Mouse (Mus musculus): ENCODE measurements around the gene Rreb1.

Gene Rreb1

GRCm38 (mm10) chr13:37851617-37852016, 73.4 kb downstream of the Rreb1 start:
- DNase-seq (ENCODE audit: extremely low spot score, low spot score) = no peak

DNA sequence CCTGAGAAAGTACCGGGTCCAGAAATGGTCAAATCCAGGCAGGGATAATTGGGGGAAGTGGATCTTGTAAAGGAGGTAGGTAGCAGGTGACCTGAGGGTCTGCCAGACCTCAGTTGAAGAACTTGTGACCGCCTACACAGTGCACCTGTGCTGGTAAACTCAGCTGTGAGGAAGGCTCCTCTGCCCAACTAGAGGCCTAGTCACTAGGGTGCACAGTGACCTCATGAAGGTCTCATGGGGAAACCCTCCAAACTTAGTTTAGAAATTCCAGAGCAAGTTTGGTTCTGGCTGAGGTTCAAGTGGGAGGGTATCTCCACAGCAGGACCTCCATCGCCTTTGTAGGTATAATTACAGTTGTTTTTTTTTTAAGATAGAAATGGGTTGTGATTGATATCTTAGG, 74.7 kb downstream of the Rreb1 start:
- no peak for DNase-seq (ENCODE audit: extremely low spot score, low spot score)

- DNase-seq (ENCODE audit: extremely low spot score, low spot score) = no peak
Measured at GRCm38 (mm10) chr13:37853441-37853840, 75.2 kb downstream of the Rreb1 start.

- DNase-seq (ENCODE audit: extremely low spot score, low spot score) = peak; percentile 63
Measured at GRCm38 (mm10) chr13:37854031-37854431, 75.8 kb downstream of the Rreb1 start.

GRCm38 (mm10) chr13:37854455-37855220, 76.4 kb downstream of the Rreb1 start:
- DNase-seq (ENCODE audit: extremely low spot score, low spot score) = no peak

- DNase-seq (ENCODE audit: extremely low spot score, low spot score) = no peak
Measured at GRCm38 (mm10) chr13:37855221-37855757, 77.1 kb downstream of the Rreb1 start.

- DNase-seq (ENCODE audit: extremely low spot score, low spot score) = no peak
Measured at GRCm38 (mm10) chr13:37855765-37856164, 77.6 kb downstream of the Rreb1 start.

DNA sequence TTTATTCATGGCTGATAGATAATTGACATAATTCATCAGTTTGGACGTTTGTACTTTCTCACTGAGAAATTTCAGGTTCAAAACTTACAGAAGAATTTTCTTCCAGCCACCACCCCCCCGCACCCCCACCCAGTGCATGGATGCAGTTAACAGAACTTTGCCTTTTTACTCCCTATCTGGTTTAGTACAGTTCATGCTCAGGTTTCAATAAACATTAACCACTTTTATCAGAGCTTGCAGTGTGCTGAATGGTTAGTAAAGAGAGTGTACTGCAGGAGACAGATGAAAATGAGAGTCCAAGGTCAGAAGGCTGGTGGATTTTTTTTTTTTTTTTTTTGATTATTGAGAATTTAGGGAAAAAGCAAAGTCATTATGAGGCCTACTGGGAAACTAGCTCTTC, 78.3 kb downstream of the Rreb1 start:
- no peak for DNase-seq (ENCODE audit: extremely low spot score, low spot score)

DNA sequence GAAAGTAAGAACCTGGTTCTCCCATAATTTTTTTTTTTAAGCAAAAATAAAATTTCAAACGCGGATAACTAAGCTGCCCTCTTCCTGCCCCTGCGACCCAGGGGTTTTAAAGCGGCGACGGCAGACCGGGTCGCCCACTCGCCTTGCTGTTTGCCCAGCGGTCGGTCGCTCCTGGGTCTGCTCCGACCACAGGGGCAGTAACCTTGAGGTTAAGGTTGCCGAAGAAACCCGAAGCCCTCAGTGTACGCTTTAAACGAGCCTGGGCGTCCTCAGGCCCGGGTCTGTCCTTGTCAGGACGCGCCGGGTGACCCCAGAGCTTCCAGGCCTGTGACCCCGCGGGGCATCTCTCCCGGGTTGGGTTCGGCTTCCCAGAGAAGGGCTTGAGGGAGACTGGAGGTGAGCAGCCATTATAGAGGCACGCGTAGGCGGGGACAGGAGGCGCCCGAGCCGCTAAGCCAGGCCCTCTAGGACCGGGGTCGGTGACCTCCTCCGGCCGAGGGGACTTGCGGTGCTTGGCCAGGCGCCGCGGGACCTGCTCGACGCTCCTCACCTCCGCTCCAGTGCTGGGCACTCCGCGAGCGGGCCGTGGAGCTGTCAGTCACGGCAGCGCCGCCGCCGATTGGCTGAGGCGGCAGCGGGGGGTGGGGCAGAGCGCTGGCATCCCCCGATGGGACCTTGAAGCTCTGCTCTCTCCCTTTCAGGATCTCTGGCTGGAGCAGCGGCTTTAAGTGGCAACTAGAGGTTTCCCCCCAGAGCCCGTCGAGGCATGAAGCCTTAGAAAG, 79.3 kb downstream of the Rreb1 start:
- DNase-seq (ENCODE audit: extremely low spot score, low spot score) = peak; percentile 91

- DNase-seq (ENCODE audit: extremely low spot score, low spot score) = no peak
Measured at GRCm38 (mm10) chr13:37858066-37858501, 79.9 kb downstream of the Rreb1 start.

- DNase-seq (ENCODE audit: extremely low spot score, low spot score) = peak; percentile 38
Measured at GRCm38 (mm10) chr13:37858508-37858907, 80.3 kb downstream of the Rreb1 start.

GRCm38 (mm10) chr13:37859782-37860181, 81.6 kb downstream of the Rreb1 start:
- no peak for DNase-seq (ENCODE audit: extremely low spot score, low spot score)

DNA sequence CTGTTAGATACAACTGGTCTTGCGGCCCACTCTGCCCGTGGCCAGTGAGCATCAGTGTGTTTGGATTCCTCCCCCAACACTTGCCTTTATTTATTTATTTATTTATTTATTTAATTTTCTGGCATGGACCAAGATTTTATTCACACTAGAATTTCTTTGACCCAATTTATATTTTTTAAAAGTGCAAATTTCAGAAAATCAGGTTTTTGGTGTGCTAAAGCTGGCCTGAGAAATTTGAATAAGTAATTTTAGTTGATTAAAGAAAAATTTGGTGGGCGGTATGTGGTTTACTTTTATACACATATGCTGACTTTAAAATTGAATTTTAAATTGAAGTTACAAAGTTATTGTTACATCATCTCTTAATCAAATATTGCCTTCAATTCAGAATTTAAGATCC, 82.0 kb downstream of the Rreb1 start:
- no peak for DNase-seq (ENCODE audit: extremely low spot score, low spot score)

DNA sequence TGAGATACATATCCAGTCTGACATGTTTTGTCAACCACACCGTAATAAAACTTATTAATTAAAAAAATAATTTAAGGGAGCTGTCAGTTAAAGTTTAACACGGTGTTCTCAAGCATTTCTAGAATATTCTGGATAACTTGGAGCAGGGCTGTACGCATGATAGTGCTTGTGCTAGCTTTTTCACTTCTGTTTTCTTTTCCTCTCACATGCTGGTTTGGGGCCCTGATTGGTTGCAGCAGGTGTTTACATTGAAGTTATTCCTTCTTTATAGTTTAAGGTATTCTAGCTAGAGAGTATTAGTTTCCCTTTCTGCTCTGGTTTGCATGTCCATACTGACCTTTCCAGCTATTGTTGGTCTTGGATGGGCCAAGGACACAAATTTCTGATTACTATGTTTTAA, 82.6 kb downstream of the Rreb1 start:
- DNase-seq (ENCODE audit: extremely low spot score, low spot score) = no peak

DNA sequence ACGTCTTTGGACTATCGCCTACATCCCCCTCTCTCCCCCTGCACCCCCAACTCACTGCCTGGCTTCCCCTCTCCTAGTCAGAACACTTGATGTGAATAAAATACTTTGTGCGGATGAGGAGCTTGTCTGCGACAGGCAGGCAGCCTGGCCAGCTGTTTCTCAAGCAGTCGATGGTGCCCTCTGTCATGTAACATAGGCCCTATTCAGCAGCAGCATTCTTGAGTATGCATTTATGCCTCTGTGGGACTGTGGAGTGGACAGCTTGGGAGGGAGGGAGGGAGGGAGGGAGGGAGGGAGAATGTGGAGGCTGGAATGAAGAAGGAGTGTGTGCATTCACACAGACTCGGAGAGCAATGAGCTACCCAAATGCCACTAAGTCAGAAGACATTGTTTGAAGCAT, 84.3 kb downstream of the Rreb1 start:
- DNase-seq (ENCODE audit: extremely low spot score, low spot score) = no peak

- no peak for DNase-seq (ENCODE audit: extremely low spot score, low spot score)
Measured at GRCm38 (mm10) chr13:37863643-37864042, 85.4 kb downstream of the Rreb1 start.

- DNase-seq (ENCODE audit: extremely low spot score, low spot score) = no peak
Measured at GRCm38 (mm10) chr13:37864697-37865096, 86.5 kb downstream of the Rreb1 start.

GRCm38 (mm10) chr13:37866296-37866695, 88.1 kb downstream of the Rreb1 start:
- DNase-seq (ENCODE audit: extremely low spot score, low spot score) = no peak

GRCm38 (mm10) chr13:37866846-37867245, 88.6 kb downstream of the Rreb1 start:
- no peak for DNase-seq (ENCODE audit: extremely low spot score, low spot score)

DNA sequence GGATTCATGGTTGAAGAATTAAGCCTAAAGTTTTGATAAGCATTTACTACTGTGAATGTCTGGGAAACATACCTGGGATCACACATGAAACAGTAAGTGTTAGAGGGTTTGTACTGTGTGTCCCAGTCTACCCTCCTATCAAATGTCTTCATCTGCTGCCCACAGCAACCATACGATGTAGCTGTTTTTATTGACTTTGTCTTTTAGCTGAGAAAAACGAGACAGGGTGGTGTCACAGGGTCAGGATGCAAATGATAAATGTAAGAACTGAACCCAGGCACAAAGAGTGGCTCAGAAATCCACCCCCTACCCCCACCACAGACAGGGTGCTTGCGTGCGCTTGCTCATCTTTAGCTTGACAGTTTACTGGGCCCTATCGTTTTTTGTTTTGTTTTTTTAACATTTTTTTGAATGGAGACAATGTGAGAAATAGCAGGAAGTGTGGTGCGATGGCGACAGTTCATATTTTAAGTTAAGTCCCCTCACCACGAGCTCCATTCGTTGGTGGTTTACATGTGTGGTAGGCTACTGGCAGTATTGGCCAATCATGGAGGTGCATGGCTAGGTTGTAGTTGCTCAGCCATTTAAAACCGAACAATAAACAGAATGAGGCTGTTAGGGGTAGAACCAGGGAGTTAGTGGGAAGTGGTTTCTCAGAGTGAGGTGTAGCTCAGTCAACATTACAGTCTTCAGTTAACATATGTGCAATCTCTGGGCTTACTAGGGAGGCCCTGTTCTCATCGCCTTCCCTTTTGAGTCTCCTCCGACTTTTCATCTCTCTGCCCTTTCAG, 92.1 kb downstream of the Rreb1 start:
- DNase-seq (ENCODE audit: extremely low spot score, low spot score) = no peak

GRCm38 (mm10) chr13:37872142-37872835, 94.1 kb downstream of the Rreb1 start:
- DNase-seq (ENCODE audit: extremely low spot score, low spot score) = no peak
